Mouse (Mus musculus) B cell, adult 67 days (primary cell): Measurements from ENCODE around the gene Mog. TPM values are rescaled to one million over a fixed set of nuclear protein-coding genes. Genes with fewer than 3 reads are reported as not detected.

Experiments
- total RNA-seq, 2 experiments: library from RNA; stranded (reverse); gene quantifications; 4 replicates each; pipeline ENCODE4 v1.2.4; 2023

The Mog gene
- not detected for total RNA-seq

DNA sequence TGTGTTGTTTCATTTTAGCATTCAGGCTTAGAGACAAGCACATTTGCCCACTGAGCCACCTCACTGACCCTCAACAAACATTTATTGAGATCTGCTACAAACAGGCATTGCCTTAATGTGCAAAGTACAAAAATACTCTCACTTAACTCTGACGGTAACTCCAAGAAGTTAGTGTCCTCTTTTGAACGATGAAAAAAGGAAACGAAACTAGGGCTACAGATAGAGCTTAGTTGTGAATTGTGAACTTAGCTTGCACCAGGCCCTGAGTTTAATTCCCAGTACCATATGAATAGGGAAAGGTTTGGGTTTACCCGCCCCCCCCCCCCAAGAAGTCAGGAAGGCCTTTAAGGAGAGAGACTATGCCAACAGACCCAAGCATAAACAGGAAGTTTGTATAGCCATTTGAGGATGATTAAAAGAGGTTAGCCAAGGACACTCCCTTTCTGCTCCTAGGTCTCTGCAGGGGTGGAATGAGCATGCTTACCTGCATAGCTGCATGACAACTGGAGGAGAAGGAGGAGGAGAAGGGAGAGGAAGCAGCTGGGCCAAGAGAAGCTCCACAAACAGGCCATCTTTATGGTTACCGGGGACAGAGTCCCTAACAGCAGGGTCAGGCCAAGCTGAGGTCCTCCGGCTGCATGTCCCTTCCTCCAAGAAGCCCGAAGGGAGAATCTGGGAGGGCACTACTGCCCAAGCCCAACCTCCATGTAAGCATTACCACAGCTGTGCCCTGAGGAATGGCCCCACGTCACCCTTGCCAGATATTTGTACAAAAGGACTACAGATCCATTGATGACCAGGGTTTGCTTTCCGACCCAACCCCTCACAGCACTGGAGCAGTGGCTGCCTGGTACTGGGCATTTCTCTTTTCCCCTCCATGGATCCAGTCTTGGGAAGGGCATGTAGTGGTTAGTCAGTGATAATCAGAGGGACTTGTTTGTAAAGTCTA lies at the start of gene Mog:
Gene Mog (minus strand): TSS at position 771 of the 949 bp plus-strand sequence.

DNA sequence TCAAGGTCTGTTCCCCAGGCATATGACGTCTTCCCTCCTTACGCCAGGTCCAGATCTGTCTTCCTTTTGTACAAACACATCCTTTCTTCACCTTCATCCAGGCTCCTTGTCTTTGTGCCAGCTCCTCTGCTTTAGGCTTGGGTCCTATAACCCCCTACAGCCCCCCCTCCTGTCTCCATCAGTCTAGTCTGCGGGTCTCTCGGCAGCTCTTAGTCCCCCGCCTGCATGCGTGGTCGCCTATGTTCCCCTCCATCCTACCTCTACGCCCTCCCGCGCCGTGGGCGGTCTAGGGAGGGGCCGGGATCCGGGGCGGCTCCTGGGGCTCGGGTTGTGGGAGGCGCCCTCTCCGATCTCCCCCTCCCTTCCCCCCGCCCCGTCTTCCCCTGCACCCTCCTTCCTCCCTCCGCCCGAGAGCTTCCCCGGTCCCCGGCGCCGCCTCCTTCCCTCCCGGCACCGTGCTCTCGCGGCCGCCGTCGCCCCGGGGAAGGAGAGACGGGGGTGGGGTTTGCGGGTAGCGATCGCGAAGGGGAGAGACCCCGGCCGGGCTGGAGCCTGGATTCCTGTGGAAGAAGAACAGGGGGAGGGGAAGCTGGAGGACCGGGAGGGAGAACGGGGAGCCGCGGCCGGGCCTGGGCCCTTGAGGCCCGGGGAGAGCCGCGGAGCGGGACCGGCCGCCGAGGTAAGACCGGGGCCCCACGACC lies 22.6 kb upstream of the Mog start, which contains the start of gene Gabbr1:
Gene Gabbr1 (plus strand): TSS at position 356 of the 701 bp plus-strand sequence.

DNA sequence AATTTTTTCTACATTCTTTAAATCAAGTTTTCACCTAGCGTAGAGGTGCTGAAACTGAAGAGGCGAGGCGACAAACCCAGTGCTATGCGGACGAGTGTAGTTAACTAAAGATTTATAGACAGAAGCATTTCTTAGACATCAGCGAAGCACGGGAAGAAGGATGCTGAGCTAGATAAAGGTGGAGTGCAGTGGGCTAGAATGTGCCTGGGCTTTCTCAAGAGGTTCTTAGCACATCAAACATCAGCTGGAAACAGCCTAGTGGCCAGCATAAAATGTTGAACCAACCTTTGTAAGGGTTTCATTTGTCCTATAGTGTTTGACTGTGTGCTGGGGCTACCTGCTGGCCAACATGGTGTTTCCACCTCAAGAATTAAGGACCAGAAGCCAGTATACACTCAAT lies 22.3 kb downstream of the Mog start, which contains the start of gene Zfp57:
Gene Zfp57 (plus strand): TSS at position 301 of the 400 bp plus-strand sequence.

DNA sequence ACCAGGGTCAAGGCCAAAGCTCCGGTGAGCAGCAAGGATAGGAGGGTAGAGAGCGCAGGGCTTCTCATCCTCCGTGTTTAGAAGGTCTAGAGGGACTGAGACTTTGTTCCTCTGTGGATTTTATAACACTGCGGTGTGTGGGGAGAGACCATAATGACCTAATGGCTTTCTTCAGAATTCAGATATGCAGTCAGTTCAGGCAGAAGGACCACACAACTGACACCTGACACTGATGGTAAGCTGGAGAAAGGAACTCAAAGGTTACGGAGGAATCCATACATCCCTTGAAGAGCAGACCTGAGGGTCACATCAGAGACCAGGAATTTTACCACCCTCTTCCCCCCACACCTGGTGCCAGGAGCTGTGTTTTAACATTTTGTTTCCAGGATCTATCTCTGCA lies 33.8 kb downstream of the Mog start, which contains the start of gene H2-M5:
Gene H2-M5 (minus strand): TSS at position 101 of the 400 bp plus-strand sequence.

DNA sequence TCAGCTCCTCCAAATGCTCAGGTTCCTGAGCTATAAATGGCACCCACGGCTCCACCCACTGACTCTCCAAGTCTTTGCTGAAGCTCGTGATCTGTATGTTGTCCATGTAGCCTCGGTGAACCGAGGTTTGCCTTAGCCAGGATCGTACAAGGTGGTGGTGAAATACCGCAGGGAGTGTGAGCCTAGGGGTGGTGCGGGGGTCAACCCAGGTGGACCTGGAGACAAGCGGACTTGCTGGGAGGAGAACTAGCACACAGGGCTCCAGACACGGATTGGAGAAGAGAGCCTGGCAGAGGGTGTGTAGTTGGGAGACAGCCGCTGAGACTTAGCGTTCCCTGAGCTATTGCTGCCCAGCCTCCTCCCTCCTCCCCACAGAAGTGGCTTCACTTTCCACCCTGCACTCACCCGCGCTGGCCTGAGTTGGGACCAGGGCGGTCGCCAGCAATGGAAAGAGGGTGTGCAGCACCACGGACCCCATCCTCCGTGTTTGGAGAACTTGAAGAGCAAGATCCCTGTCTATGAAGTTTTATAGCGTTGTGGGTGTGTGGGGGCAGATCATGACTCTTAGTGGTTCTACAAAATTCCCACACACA lies 41.9 kb downstream of the Mog start, which contains the start of gene 2410137M14Rik:
Gene 2410137M14Rik (minus strand): TSS at position 17 of the 593 bp plus-strand sequence.

Other genes with a start within 250 kb of the Mog start
- not detected for gene H2-M10.6, start 211.2 kb downstream of the Mog start, total RNA-seq
- 100 to 1,000 TPM; 175 to 200 TPM for gene Trim26, start 186.3 kb downstream of the Mog start, total RNA-seq
- gene Trim15, start 156.2 kb downstream of the Mog start, total RNA-seq, result not detected
- gene Trim10, start 153.8 kb downstream of the Mog start, total RNA-seq, result under 1 TPM in 1 of 2 experiments, not detected in 1; 0.46 TPM
- under 1 TPM in 1 of 2 experiments, not detected in 1; 0.36 TPM for gene Trim40, start 133.3 kb downstream of the Mog start, total RNA-seq
- not detected for gene Trim31, start 125.3 kb downstream of the Mog start, total RNA-seq
- gene Rnf39, start 80.5 kb downstream of the Mog start, total RNA-seq, result not detected
- 100 to 1,000 TPM in 1 of 2 experiments, 10 to 100 TPM in 1; 95.2 to 105 TPM for gene Ppp1r11, start 71.7 kb downstream of the Mog start, total RNA-seq
- gene Znrd1, start 64.8 kb downstream of the Mog start, total RNA-seq, result 10 to 100 TPM; 70.2 to 71.0 TPM
- 1 to 10 TPM; 1.6 to 7.4 TPM for gene Znrd1as, start 64.8 kb downstream of the Mog start, total RNA-seq
- not detected for gene 2410137M14Rik, start 42.2 kb downstream of the Mog start, total RNA-seq
- gene H2-M5, start 33.9 kb downstream of the Mog start, total RNA-seq, result not detected
- gene Zfp57, start 22.2 kb downstream of the Mog start, total RNA-seq, result not detected
- 10 to 100 TPM; 65.4 to 88.3 TPM for gene Gabbr1, start 22.6 kb upstream of the Mog start, total RNA-seq
- gene Olfr90, start 65.1 kb upstream of the Mog start, total RNA-seq, result under 1 TPM; 0.20 to 0.59 TPM
- not detected for gene Olfr91, start 74.9 kb upstream of the Mog start, total RNA-seq
- gene Olfr92, start 96.7 kb upstream of the Mog start, total RNA-seq, result not detected
- gene Olfr93, start 138.1 kb upstream of the Mog start, total RNA-seq, result not detected
- not detected for gene Ubd, start 170.5 kb upstream of the Mog start, total RNA-seq
- gene Olfr94, start 177.6 kb upstream of the Mog start, total RNA-seq, result not detected
- gene Olfr95, start 189.7 kb upstream of the Mog start, total RNA-seq, result not detected
- gene Olfr96, start 196.7 kb upstream of the Mog start, total RNA-seq, result not detected
- not detected for gene Olfr97, start 213.9 kb upstream of the Mog start, total RNA-seq
- not detected for gene Olfr98, start 240.4 kb upstream of the Mog start, total RNA-seq
- 10 to 100 TPM; 49.0 to 49.1 TPM for gene H2-M3, start 246.8 kb upstream of the Mog start, total RNA-seq